Mouse (Mus musculus): ENCODE measurements around the gene Pbx4. TPM values are rescaled to one million over a fixed set of nuclear protein-coding genes. Genes with fewer than 3 reads are reported as not detected.

The Pbx4 gene
- polyA plus RNA-seq, 1 experiment from 2014 or later, result 65.7 TPM

DNA sequence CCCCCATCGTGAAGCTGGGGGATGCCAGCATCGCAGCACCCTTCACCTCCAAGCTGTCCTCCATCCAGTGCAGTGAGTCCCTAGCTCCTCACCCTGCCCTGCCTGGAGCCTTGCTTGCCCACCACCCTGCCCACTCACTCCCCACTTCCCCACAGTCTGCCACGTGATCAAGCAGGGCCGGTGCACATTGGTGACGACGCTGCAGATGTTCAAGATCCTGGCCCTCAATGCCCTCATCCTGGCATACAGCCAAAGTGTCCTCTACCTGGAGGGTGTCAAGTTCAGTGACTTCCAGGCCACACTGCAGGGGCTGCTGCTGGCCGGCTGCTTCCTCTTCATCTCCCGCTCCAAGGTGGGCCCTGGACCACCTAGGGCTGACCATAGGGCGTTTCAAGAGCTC lies 26.8 kb upstream of the Pbx4 start:
- Histone ChIP-seq H3K4me3 (ENCODE audit: low read depth, low read length) (no peak overlapping the region), H3K27me3 (ENCODE audit: control insufficient read depth, insufficient read depth, low read depth, low read length) (no peaks in the 10 kb centered on the region), H3K4me1 (ENCODE audit: control insufficient read depth, insufficient read depth, low read length) (peaks cover 5% of the 10 kb centered on the region; the same call in 1 of the 2 replicates), H3K9me3 (replicated peaks; ENCODE audit: control insufficient read depth, low read length, poor library complexity, severe bottlenecking) (no peaks in the 10 kb centered on the region), H3K36me3 (ENCODE audit: control insufficient read depth, insufficient read depth, low read length) (peaks cover 58% of the 10 kb centered on the region), H3K4me2 (ENCODE audit: low read length) (no peak overlapping the region), H3K9ac (ENCODE audit: low read depth, low read length) (no peak overlapping the region), H3K27ac (ENCODE audit: low read length) (no peak overlapping the region)
- WGBS, result 96% methylated on average over 9 of the region's 9 CpGs
- no peak for ATAC-seq

DNA sequence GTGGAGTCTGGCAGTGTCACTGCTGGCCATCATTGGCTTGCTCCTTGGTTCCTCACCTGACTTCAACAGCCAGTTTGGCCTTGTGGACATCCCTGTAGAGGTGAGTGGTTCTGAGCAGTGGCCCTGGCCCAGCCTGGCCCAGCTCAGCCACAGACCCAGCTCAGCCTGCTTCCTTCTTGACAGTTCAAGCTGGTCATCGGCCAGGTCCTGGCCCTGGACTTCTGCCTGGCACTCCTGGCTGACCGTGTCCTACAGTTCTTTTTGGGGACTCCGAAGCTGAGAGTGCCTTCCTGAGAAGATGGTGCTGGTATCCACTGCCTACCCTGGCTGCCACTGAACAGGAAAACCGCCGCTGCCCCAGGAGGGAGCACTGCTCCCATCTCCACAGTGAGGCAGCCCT lies 25.1 kb upstream of the Pbx4 start:
- Histone ChIP-seq H3K9me3 (replicated peaks; ENCODE audit: control insufficient read depth, low read length, poor library complexity, severe bottlenecking) (no peaks in the 10 kb centered on the region), H3K9ac (ENCODE audit: low read depth, low read length) (no peak overlapping the region), H3K4me3 (ENCODE audit: low read depth, low read length) (no peak overlapping the region), H3K36me3 (ENCODE audit: control insufficient read depth, insufficient read depth, low read length) (peaks cover 54% of the 10 kb centered on the region), H3K27me3 (ENCODE audit: control insufficient read depth, insufficient read depth, low read depth, low read length) (no peaks in the 10 kb centered on the region), H3K4me1 (ENCODE audit: control insufficient read depth, insufficient read depth, low read length) (peaks cover 5% of the 10 kb centered on the region; the same call in 1 of the 2 replicates), H3K4me2 (ENCODE audit: low read length) (no peak overlapping the region), H3K27ac (ENCODE audit: low read length) (no peak overlapping the region)
- 96% methylated on average over 5 of the region's 5 CpGs for WGBS
- ATAC-seq, result no peak

DNA sequence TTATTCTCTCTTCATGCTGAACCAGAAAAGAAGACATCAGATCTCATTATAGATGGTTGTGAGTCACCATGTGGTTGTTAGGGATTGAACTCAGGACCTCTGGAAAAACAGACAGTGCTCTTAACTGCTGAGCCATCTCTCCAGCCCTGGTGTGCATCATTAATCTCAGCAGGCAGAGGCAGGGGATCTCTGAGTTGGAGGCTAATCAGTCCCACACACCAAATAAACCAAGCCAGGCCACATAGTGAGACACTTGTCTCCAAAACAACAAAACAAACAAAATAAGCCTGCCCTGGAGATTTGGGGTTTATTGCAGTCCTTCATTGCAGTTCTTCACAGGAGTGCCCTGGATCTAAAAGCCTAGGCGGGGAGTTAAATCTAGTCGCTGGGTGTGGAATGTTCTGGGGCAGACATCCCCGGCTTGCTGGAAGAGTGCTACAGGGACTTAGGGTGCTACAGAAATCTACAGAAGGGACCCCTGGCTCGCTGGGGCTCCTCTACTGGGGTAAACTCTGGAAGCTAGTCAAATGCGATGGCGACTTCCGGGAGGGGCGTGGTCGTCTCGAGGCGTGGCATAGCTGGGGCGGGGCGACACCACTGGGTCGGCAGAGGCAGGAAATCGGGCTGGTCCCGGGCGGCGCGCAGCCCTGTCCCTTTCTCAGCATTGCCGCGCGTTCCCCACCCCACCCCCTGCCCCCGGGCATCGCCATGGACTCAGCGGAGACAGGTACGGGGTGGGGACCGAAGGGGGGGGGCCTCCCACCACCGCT lies 24.0 kb upstream of the Pbx4 start, which contains the start of gene Gmip:
Gene Gmip (plus strand): TSS at position 586 of the 770 bp plus-strand sequence.
- peak within 1 kb of the TSS; percentile 86 for H3K9ac ChIP-seq (ENCODE audit: low read depth, low read length)

DNA sequence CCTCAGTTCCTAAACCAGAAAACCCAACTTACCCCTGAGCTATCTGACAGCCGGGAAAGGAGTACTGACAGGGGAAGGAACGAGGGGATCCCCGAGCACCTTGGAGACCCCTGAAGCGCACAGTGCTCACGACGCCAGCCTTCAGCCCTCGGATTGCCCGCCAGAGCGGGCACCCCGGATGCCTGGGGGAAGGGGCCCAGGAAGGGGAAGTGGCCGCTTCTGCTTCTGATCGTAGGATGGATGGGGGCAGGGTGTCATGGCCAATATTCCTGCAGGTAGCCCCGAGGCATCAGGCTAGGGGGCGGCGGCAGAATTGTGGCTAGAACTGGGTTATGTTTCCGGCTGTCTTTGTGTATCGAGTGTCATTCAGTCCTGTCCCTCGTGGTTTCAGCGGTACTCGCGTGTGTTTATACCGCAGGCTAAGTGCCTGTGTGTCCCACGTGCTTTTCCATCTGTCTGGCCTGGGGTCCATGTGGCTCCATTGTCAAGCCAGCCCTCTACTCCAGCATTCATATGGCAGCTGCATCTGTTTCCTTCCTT lies 23.4 kb upstream of the Pbx4 start:
- peak overlapping the region; percentile 78 for H3K4me2 ChIP-seq (ENCODE audit: low read length)
- H3K27me3 ChIP-seq (ENCODE audit: control insufficient read depth, insufficient read depth, low read depth, low read length), result no peaks in the 10 kb centered on the region
- ATAC-seq, result peak; percentile 70
- H3K36me3 ChIP-seq (ENCODE audit: control insufficient read depth, insufficient read depth, low read length), result peaks cover 45% of the 10 kb centered on the region
- 2% methylated on average over 23 of the region's 23 CpGs for WGBS
- peak overlapping the region; percentile 86 for H3K9ac ChIP-seq (ENCODE audit: low read depth, low read length)
- no peaks in the 10 kb centered on the region for H3K9me3 ChIP-seq (replicated peaks; ENCODE audit: control insufficient read depth, low read length, poor library complexity, severe bottlenecking)
- peak overlapping the region; percentile 70 for H3K4me3 ChIP-seq (ENCODE audit: low read depth, low read length)
- peaks cover 5% of the 10 kb centered on the region; the same call in 1 of the 2 replicates for H3K4me1 ChIP-seq (ENCODE audit: control insufficient read depth, insufficient read depth, low read length)
- peak overlapping the region; percentile 76 for H3K27ac ChIP-seq (ENCODE audit: low read length)

More for the DNA sequence above, 24.0 kb upstream of the Pbx4 start, which contains the start of gene Gmip:
- peak within 1 kb of the TSS; percentile 76 for H3K27ac ChIP-seq (ENCODE audit: low read length)
- 8% methylated on average over 25 of the region's 28 CpGs for WGBS
- H3K27me3 ChIP-seq (ENCODE audit: control insufficient read depth, insufficient read depth, low read depth, low read length), result no peaks in the 10 kb centered on the region
- no peaks in the 10 kb centered on the region for H3K9me3 ChIP-seq (replicated peaks; ENCODE audit: control insufficient read depth, low read length, poor library complexity, severe bottlenecking)
- H3K4me1 ChIP-seq (ENCODE audit: control insufficient read depth, insufficient read depth, low read length), result peaks cover 5% of the 10 kb centered on the region; the same call in 1 of the 2 replicates
- peak; percentile 71 for ATAC-seq
- H3K4me2 ChIP-seq (ENCODE audit: low read length), result peak within 1 kb of the TSS; percentile 78
- H3K36me3 ChIP-seq (ENCODE audit: control insufficient read depth, insufficient read depth, low read length), result peaks cover 46% of the 10 kb centered on the region
- peak within 1 kb of the TSS; percentile 70 for H3K4me3 ChIP-seq (ENCODE audit: low read depth, low read length)

DNA sequence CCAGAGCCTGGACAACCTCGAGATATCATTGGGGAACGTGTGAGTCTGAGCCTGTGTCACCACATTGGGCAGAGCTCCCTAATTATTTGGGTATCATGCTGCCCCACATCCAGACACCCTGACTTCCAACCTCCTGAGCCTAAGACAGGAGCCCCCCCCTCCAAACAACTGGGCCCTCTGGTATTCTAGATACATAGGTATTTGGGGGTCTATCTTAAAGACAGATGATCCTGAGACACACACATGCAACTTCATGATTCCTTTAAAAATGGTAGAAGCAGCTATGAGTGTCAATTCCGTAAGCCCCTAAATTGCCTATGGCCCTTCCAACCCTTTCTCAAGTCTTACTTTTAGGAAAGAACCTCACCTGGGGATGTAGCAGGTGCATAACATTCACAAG lies 22.5 kb upstream of the Pbx4 start:
- ATAC-seq, result no peak
- peaks cover 53% of the 10 kb centered on the region for H3K36me3 ChIP-seq (ENCODE audit: control insufficient read depth, insufficient read depth, low read length)
- peak overlapping the region; percentile 78 for H3K4me2 ChIP-seq (ENCODE audit: low read length)
- H3K4me3 ChIP-seq (ENCODE audit: low read depth, low read length), result peak overlapping the region; percentile 70
- H3K27me3 ChIP-seq (ENCODE audit: control insufficient read depth, insufficient read depth, low read depth, low read length), result no peaks in the 10 kb centered on the region
- no peak overlapping the region for H3K27ac ChIP-seq (ENCODE audit: low read length)
- H3K9ac ChIP-seq (ENCODE audit: low read depth, low read length), result peak overlapping the region; percentile 86; the same call in 1 of the 2 replicates
- peaks cover 5% of the 10 kb centered on the region; the same call in 1 of the 2 replicates for H3K4me1 ChIP-seq (ENCODE audit: control insufficient read depth, insufficient read depth, low read length)
- 70% methylated on average over 3 of the region's 3 CpGs for WGBS
- no peaks in the 10 kb centered on the region for H3K9me3 ChIP-seq (replicated peaks; ENCODE audit: control insufficient read depth, low read length, poor library complexity, severe bottlenecking)

DNA sequence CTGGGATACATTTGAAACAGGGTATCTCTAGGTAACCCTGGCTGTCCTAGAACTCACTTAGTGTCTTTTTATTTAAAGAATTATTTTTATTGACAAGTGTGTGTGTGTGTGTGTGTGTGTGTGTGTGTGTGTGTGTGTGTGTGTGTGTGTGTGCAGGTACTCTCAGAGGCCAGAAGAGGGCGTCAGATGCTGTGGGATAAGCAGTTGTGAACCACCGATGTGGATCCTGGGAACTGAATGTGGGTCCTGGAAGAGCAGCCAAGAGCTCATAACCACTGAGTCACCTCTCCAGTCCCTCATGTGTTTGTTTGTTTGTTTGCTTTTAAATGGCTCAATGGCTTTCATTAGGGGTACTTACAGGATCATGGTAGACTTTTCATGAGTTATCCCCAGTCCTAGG lies 17.4 kb upstream of the Pbx4 start:
- no peak overlapping the region for H3K4me2 ChIP-seq (ENCODE audit: low read length)
- peaks cover 40% of the 10 kb centered on the region for H3K36me3 ChIP-seq (ENCODE audit: control insufficient read depth, insufficient read depth, low read length)
- H3K9ac ChIP-seq (ENCODE audit: low read depth, low read length), result no peak overlapping the region
- no peak for ATAC-seq
- 85% methylated on average over 2 of the region's 2 CpGs for WGBS
- H3K4me1 ChIP-seq (ENCODE audit: control insufficient read depth, insufficient read depth, low read length), result 0 out of 2 replicates have a peak, but pooled peaks cover under 1% of the 10 kb centered on the region
- no peaks in the 10 kb centered on the region for H3K9me3 ChIP-seq (replicated peaks; ENCODE audit: control insufficient read depth, low read length, poor library complexity, severe bottlenecking)
- H3K27me3 ChIP-seq (ENCODE audit: control insufficient read depth, insufficient read depth, low read depth, low read length), result no peaks in the 10 kb centered on the region
- H3K27ac ChIP-seq (ENCODE audit: low read length), result no peak overlapping the region
- H3K4me3 ChIP-seq (ENCODE audit: low read depth, low read length), result no peak overlapping the region

DNA sequence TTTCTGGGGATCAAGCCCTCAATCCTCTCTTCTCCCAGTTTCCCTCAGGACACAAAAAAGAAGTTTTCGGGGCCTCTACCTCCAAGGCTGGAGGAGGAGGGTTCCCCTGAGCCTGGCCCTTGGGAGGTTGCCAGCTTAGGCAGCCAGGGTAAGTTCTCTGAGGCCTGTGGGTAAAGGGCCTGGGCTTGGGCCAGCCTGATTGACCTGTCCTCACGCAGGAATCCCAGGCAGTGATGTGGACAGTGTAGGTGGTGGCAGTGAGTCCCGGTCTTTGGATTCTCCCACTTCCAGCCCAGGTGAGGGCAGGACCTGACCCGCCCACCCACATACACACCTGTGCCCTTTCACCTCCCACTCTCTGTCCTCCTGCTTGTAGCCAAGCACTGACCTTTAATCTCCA lies 16.9 kb upstream of the Pbx4 start:
- Histone ChIP-seq H3K4me2 (ENCODE audit: low read length) (no peak overlapping the region), H3K27ac (ENCODE audit: low read length) (no peak overlapping the region), H3K9ac (ENCODE audit: low read depth, low read length) (no peak overlapping the region), H3K36me3 (ENCODE audit: control insufficient read depth, insufficient read depth, low read length) (peaks cover 40% of the 10 kb centered on the region), H3K27me3 (ENCODE audit: control insufficient read depth, insufficient read depth, low read depth, low read length) (no peaks in the 10 kb centered on the region), H3K4me3 (ENCODE audit: low read depth, low read length) (no peak overlapping the region), H3K9me3 (replicated peaks; ENCODE audit: control insufficient read depth, low read length, poor library complexity, severe bottlenecking) (no peaks in the 10 kb centered on the region), H3K4me1 (ENCODE audit: control insufficient read depth, insufficient read depth, low read length) (no peaks in the 10 kb centered on the region)
- WGBS, result 98% methylated on average over 4 of the region's 4 CpGs
- no peak for ATAC-seq

DNA sequence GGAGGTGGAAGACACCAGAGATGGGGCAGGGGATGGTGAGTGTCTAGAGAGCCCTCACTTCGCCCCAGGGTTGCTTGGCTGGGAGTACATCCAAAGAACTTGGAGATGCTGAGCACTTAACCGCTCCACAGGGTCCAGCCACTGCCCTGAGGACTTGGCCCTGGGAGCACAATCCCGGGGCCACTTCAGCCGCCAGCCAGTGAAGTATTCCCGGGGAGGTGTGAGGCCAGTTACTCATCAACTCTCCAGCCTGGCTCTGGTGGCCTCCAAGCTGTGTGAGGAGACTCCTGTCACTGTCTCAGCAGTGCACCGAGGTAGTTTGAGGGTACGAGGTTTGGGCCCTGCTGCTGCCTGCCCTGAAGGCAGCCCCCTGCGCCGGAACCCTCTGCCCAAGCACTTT lies 11.8 kb upstream of the Pbx4 start:
- Histone ChIP-seq H3K4me3 (ENCODE audit: low read depth, low read length) (no peak overlapping the region), H3K4me2 (ENCODE audit: low read length) (no peak overlapping the region), H3K9ac (ENCODE audit: low read depth, low read length) (no peak overlapping the region), H3K4me1 (ENCODE audit: control insufficient read depth, insufficient read depth, low read length) (peaks cover 27% of the 10 kb centered on the region), H3K27me3 (ENCODE audit: control insufficient read depth, insufficient read depth, low read depth, low read length) (no peaks in the 10 kb centered on the region), H3K27ac (ENCODE audit: low read length) (no peak overlapping the region), H3K9me3 (replicated peaks; ENCODE audit: control insufficient read depth, low read length, poor library complexity, severe bottlenecking) (no peaks in the 10 kb centered on the region), H3K36me3 (ENCODE audit: control insufficient read depth, insufficient read depth, low read length) (peaks cover 10% of the 10 kb centered on the region)
- 89% methylated on average over 9 of the region's 9 CpGs for WGBS
- no peak for ATAC-seq

DNA sequence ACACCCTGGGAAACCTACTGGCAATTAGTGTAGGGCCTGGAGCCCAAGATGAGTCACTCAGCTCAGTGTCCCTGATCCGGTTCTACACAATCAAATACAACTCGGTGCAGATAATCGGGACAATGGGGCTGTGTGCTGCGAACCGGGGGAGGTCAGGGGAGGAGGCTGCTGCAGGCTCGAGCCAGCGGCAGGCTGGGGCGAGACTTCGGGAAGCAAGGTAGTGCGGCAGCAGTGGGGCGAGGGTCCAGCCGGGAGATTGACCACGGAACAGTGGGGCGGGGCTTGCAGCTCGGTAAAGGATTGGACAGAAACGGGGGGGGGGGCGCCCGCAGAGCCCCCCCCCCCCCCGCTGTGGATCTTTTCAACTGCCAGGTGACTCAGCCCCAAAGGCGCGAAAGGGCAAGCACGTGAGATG lies 10.3 kb upstream of the Pbx4 start:
- Histone ChIP-seq H3K4me2 (ENCODE audit: low read length) (peak overlapping the region; percentile 80), H3K9me3 (replicated peaks; ENCODE audit: control insufficient read depth, low read length, poor library complexity, severe bottlenecking) (no peaks in the 10 kb centered on the region), H3K9ac (ENCODE audit: low read depth, low read length) (peak overlapping the region; percentile 76), H3K4me1 (ENCODE audit: control insufficient read depth, insufficient read depth, low read length) (peaks cover 32% of the 10 kb centered on the region), H3K4me3 (ENCODE audit: low read depth, low read length) (peak overlapping the region; percentile 59), H3K27ac (ENCODE audit: low read length) (peak overlapping the region; percentile 78), H3K36me3 (ENCODE audit: control insufficient read depth, insufficient read depth, low read length) (peaks cover 13% of the 10 kb centered on the region; the same call in 1 of the 2 replicates), H3K27me3 (ENCODE audit: control insufficient read depth, insufficient read depth, low read depth, low read length) (no peaks in the 10 kb centered on the region)
- WGBS, result 1% methylated on average over 16 of the region's 22 CpGs
- peak; percentile 64 for ATAC-seq
